Comparison of ENCODE assay signal across 10 mouse cellular contexts in the genomic region with DNA sequence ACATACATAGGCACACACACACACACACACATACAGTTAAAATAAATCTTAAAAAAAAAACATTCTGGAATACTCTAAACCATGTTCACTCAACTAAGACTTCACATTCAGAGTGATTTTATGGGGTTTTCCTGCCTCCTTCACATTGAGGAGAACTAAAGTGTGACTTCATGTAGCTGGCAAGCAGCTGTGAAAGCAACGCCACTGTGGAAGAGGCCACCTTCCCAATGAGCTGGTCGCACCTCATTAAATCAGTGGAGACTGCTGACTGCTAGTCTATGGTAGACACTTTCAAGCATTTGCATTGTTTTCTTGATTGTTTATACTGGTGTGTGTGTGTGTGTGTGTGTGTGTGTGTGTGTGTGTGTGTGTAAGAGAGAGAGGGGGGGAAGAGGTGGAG. TPM values are rescaled to one million over a fixed set of nuclear protein-coding genes. Genes with fewer than 3 reads are reported as not detected.
"Had no signal": no experiment of that assay in that cellular context is flagged by ENCODE, and none has a peak within 500 bp of the region (broad histone marks: within the 10 kb centered on the region; RNA-seq: fewer than 3 reads in every experiment).

No protein-coding gene starts in this region.

- H3K4me2 ChIP-seq: limb, embryonic 15.5 days; liver, embryonic 12.5 days; lung, embryonic 15.5 days; midbrain, embryonic 12.5 days had no signal

- H3K27me3 ChIP-seq: limb, embryonic 15.5 days; liver, embryonic 12.5 days; lung, embryonic 15.5 days; midbrain, embryonic 12.5 days had no signal

- H3K9me3 ChIP-seq: limb, embryonic 15.5 days; liver, embryonic 12.5 days; lung, embryonic 15.5 days; midbrain, embryonic 12.5 days had no signal

- H3K4me3 ChIP-seq: left cerebral cortex, adult 2 months; limb, embryonic 15.5 days; liver, embryonic 12.5 days; lung, embryonic 15.5 days; midbrain, embryonic 12.5 days had no signal

- ATAC-seq: intestine, embryonic 16.5 days; liver, embryonic 12.5 days had no signal

- H3K4me1 ChIP-seq: limb, embryonic 15.5 days; liver, embryonic 12.5 days; lung, embryonic 15.5 days; midbrain, embryonic 12.5 days had no signal

- H3K9ac ChIP-seq: limb, embryonic 15.5 days; liver, embryonic 12.5 days; lung, embryonic 15.5 days; midbrain, embryonic 12.5 days had no signal

- DNase-seq: kidney, postnatal 14 days; thymus, postnatal 4 days had no signal

- H3K36me3 ChIP-seq: limb, embryonic 15.5 days; liver, embryonic 12.5 days; lung, embryonic 15.5 days; midbrain, embryonic 12.5 days had no signal

- H3K27ac ChIP-seq: left cerebral cortex, adult 2 months; limb, embryonic 15.5 days; liver, embryonic 12.5 days; lung, embryonic 15.5 days; midbrain, embryonic 12.5 days; stomach, postnatal 0 days had no signal

RNA-seq across cellular contexts. Expression of a gene that starts 38.2 kb away (rescaled TPM):
- total RNA-seq: neutrophil, adult 5-6 weeks had no signal
